Mouse (Mus musculus) liver, embryonic 11.5 days (tissue): ENCODE data around the gene Thbs4. TPM values are rescaled to one million over a fixed set of nuclear protein-coding genes. Genes with fewer than 3 reads are reported as not detected.

Experiments used
- ATAC-seq: fragments of 200-750 bp; cut with Nextera tagmentation; replicated peaks from 2 replicates; pipeline ENCODE4 v1.8.0; 2017; ENCODE audit warnings: moderate number of reproducible peaks, mild to moderate bottlenecking, moderate TSS enrichment, moderate library complexity; ENCODE audit not compliant: low FRiP score
- DNase-seq: peaks from one replicate; pipeline ENCODE4 v3.0.0-alpha.2; 2017; ENCODE audit warnings: low spot score
- H3K27ac ChIP-seq: fragments of 300-500 bp; sonication (generic); 2 replicates; pipeline ENCODE4 v1.5.1; 2014; ENCODE audit warnings: mild to moderate bottlenecking, low read depth, low read length, control low read depth
- H3K27me3 ChIP-seq: fragments of 300-500 bp; sonication (generic); replicated peaks from 2 replicates; pipeline ENCODE4 v1.6.1; 2014; ENCODE audit warnings: low read length, mixed read lengths; ENCODE audit not compliant: control insufficient read depth, insufficient read depth
- H3K36me3 ChIP-seq: fragments of 300-500 bp; sonication (generic); 2 replicates; pipeline ENCODE4 v1.6.1; 2014; ENCODE audit warnings: mild to moderate bottlenecking, low read length, moderate library complexity, mixed read lengths; ENCODE audit not compliant: control insufficient read depth, insufficient read depth
- H3K4me1 ChIP-seq: fragments of 300-500 bp; sonication (generic); replicated peaks from 2 replicates; pipeline ENCODE4 v1.6.1; 2014; ENCODE audit warnings: low read length, mixed read lengths; ENCODE audit not compliant: control insufficient read depth, insufficient read depth
- H3K4me2 ChIP-seq: fragments of 300-500 bp; sonication (generic); 2 replicates; pipeline ENCODE4 v1.6.1; 2014; ENCODE audit warnings: mild to moderate bottlenecking, control low read depth, moderate library complexity
- H3K4me3 ChIP-seq: fragments of 300-500 bp; sonication (generic); 2 replicates; pipeline ENCODE4 v1.5.1; 2014; ENCODE audit warnings: low read depth, low read length, control low read depth
- H3K9ac ChIP-seq: fragments of 300-500 bp; sonication (generic); 2 replicates; pipeline ENCODE4 v1.6.1; 2014; ENCODE audit warnings: low read depth, low read length, control low read depth
- H3K9me3 ChIP-seq: fragments of 300-500 bp; sonication (generic); 2 replicates; pipeline ENCODE4 v1.6.1; 2016; ENCODE audit warnings: low read length, inconsistent platforms, mixed read lengths; ENCODE audit not compliant: control insufficient read depth
- WGBS: fragments of 180-500 bp; shearing (Covaris S2); extraction: QIAGEN DNeasy Blood & Tissue Kit; methylation state at CpG from one replicate; pipeline ENCODE4 v1.1.7; 2014; 5-methylcytosine and 5-hydroxymethylcytosine counted together
- polyA plus RNA-seq: library from polyadenylated mRNA; unstranded; fragments of >200 nt; fragmentation: Nextera tagmentation; extraction: Ambion mirVana; gene quantifications from 2 replicates; pipeline ENCODE4 v1.2.1, GENCODE M21; 2014

Thbs4 gene
- polyA plus RNA-seq, 1 experiment from 2014 or later, result 1.6 TPM

GRCm38 (mm10) chr13:92717851-92718665 is 76.6 kb downstream of the Thbs4 start:
- ATAC-seq (no peak), DNase-seq (no peak)
- H3K9ac ChIP-seq, result no peak overlapping the region
- H3K9me3 ChIP-seq, result no peaks in the 10 kb centered on the region
- no peak overlapping the region for H3K4me2 ChIP-seq
- H3K36me3 ChIP-seq, result no peaks in the 10 kb centered on the region
- WGBS, result 83% methylated on average over 3 of the region's 3 CpGs
- no peak overlapping the region for H3K27ac ChIP-seq
- H3K4me3 ChIP-seq, result no peak overlapping the region
- H3K4me1 ChIP-seq, result 0 out of 2 replicates have a peak, but pooled peaks cover 2% of the 10 kb centered on the region
- H3K27me3 ChIP-seq, result no peaks in the 10 kb centered on the region

GRCm38 (mm10) chr13:92712619-92713018 is 82.0 kb downstream of the Thbs4 start:
- DNase-seq (no peak), ATAC-seq (peak; percentile 73)
- 63% methylated on average over 4 of the region's 4 CpGs for WGBS
- Histone ChIP-seq H3K36me3 (peaks cover 8% of the 10 kb centered on the region; the same call in 1 of the 2 replicates), H3K27ac (no peak overlapping the region), H3K4me1 (no peaks in the 10 kb centered on the region), H3K9me3 (no peaks in the 10 kb centered on the region), H3K4me3 (no peak overlapping the region), H3K4me2 (no peak overlapping the region), H3K27me3 (no peaks in the 10 kb centered on the region), H3K9ac (no peak overlapping the region)

- no peaks in the 10 kb centered on the region for H3K4me1 ChIP-seq
- H3K4me3 ChIP-seq, result no peak overlapping the region
- no peak overlapping the region for H3K27ac ChIP-seq
- no peaks in the 10 kb centered on the region for H3K27me3 ChIP-seq
- 93% methylated on average over 1 of the region's 1 CpGs for WGBS
- no peaks in the 10 kb centered on the region for H3K9me3 ChIP-seq
- H3K4me2 ChIP-seq, result no peak overlapping the region
- peaks cover 8% of the 10 kb centered on the region; the same call in 1 of the 2 replicates for H3K36me3 ChIP-seq
- no peak overlapping the region for H3K9ac ChIP-seq
- no peak for ATAC-seq
- no peak for DNase-seq
Measured at GRCm38 (mm10) chr13:92711821-92712220, 82.8 kb downstream of the Thbs4 start.

- Histone ChIP-seq H3K9me3 (no peaks in the 10 kb centered on the region), H3K4me3 (no peak overlapping the region), H3K27ac (no peak overlapping the region), H3K4me1 (no peaks in the 10 kb centered on the region), H3K9ac (no peak overlapping the region), H3K36me3 (peaks cover 15% of the 10 kb centered on the region; the same call in 1 of the 2 replicates), H3K4me2 (no peak overlapping the region), H3K27me3 (no peaks in the 10 kb centered on the region)
- DNase-seq (no peak), ATAC-seq (no peak)
- 50% methylated on average over 1 of the region's 1 CpGs for WGBS
Measured at GRCm38 (mm10) chr13:92710361-92710760, 84.3 kb downstream of the Thbs4 start.

GRCm38 (mm10) chr13:92709535-92709934 is 85.1 kb downstream of the Thbs4 start:
- Histone ChIP-seq H3K4me2 (no peak overlapping the region), H3K27ac (no peak overlapping the region), H3K9ac (no peak overlapping the region), H3K36me3 (peaks cover 15% of the 10 kb centered on the region; the same call in 1 of the 2 replicates), H3K27me3 (no peaks in the 10 kb centered on the region), H3K4me1 (no peaks in the 10 kb centered on the region; the same call in 1 of the 2 replicates), H3K9me3 (no peaks in the 10 kb centered on the region), H3K4me3 (no peak overlapping the region)
- 55% methylated on average over 3 of the region's 3 CpGs for WGBS
- DNase-seq (no peak), ATAC-seq (no peak)

- Histone ChIP-seq H3K9me3 (no peaks in the 10 kb centered on the region), H3K4me2 (no peak overlapping the region), H3K4me1 (no peaks in the 10 kb centered on the region; the same call in 1 of the 2 replicates), H3K36me3 (peaks cover 15% of the 10 kb centered on the region; the same call in 1 of the 2 replicates), H3K9ac (no peak overlapping the region), H3K27ac (no peak overlapping the region), H3K27me3 (no peaks in the 10 kb centered on the region), H3K4me3 (no peak overlapping the region)
- DNase-seq, result no peak
- 89% methylated on average over 1 of the region's 1 CpGs for WGBS
- ATAC-seq, result no peak
Measured at GRCm38 (mm10) chr13:92708466-92708865, 86.2 kb downstream of the Thbs4 start.

GRCm38 (mm10) chr13:92707941-92708340 is 86.7 kb downstream of the Thbs4 start:
- no peaks in the 10 kb centered on the region for H3K27me3 ChIP-seq
- no peaks in the 10 kb centered on the region for H3K9me3 ChIP-seq
- H3K4me3 ChIP-seq, result no peak overlapping the region
- no peak overlapping the region for H3K9ac ChIP-seq
- no peak overlapping the region for H3K4me2 ChIP-seq
- WGBS, result 65% methylated on average over 2 of the region's 2 CpGs
- no peak for DNase-seq
- H3K36me3 ChIP-seq, result peaks cover 15% of the 10 kb centered on the region; the same call in 1 of the 2 replicates
- ATAC-seq, result no peak
- no peak overlapping the region for H3K27ac ChIP-seq
- no peaks in the 10 kb centered on the region; the same call in 1 of the 2 replicates for H3K4me1 ChIP-seq

- Histone ChIP-seq H3K4me1 (no peaks in the 10 kb centered on the region; the same call in 1 of the 2 replicates), H3K36me3 (peaks cover 15% of the 10 kb centered on the region; the same call in 1 of the 2 replicates), H3K27ac (peak overlapping the region; percentile 19; the same call in 1 of the 2 replicates), H3K9me3 (no peaks in the 10 kb centered on the region), H3K4me2 (no peak overlapping the region), H3K4me3 (no peak overlapping the region), H3K9ac (no peak overlapping the region), H3K27me3 (no peaks in the 10 kb centered on the region)
- DNase-seq (peak; percentile 19), ATAC-seq (no peak)
- 81% methylated on average over 9 of the region's 9 CpGs for WGBS
Measured at GRCm38 (mm10) chr13:92706342-92707061, 88.1 kb downstream of the Thbs4 start.
